In genomic region chr10:40025560-40025959, GRCm38 (mm10) we compare ENCODE assay signal across 9 mouse cellular contexts. TPM values are rescaled to one million over a fixed set of nuclear protein-coding genes. Genes with fewer than 3 reads are reported as not detected.
DNase-seq lines count a peak whose midpoint lies in the region; ATAC-seq and TF ChIP-seq lines count a peak whose summit lies in the region.
"Had no signal": no experiment of that assay in that cellular context is flagged by ENCODE, and none has a peak within 500 bp of the region (broad histone marks: within the 10 kb centered on the region; RNA-seq: fewer than 3 reads in every experiment).

No protein-coding gene starts in this region.

- intact Hi-C loops in left cerebral cortex, postnatal 25 days (cut with DNase I) = no loop called here

- peak overlapping the region; percentile 80 for H3K4me2 ChIP-seq in heart, postnatal 0 days (ENCODE audit: low read depth, low read length)
- H3K4me2 ChIP-seq in embryonic facial prominence, embryonic 12.5 days (replicated peaks) = peak overlapping the region; percentile 96
- peak overlapping the region; percentile 90 for H3K4me2 ChIP-seq in hindbrain, embryonic 16.5 days (ENCODE audit: low read length)
- peak overlapping the region; percentile 84 for H3K4me2 ChIP-seq in midbrain, embryonic 15.5 days

- H3K9ac ChIP-seq in heart, postnatal 0 days (replicated peaks; ENCODE audit: low read depth, low read length) = no peak overlapping the region
- H3K9ac ChIP-seq in embryonic facial prominence, embryonic 12.5 days = peak overlapping the region; percentile 63; the same call in 1 of the 2 replicates
- H3K9ac ChIP-seq in hindbrain, embryonic 16.5 days (ENCODE audit: low read depth, low read length) = peak overlapping the region; percentile 60
- H3K9ac ChIP-seq in midbrain, embryonic 15.5 days = peak overlapping the region; percentile 57

- 0 out of 2 replicates have a peak, but pooled peaks cover 4% of the 10 kb centered on the region for H3K9me3 ChIP-seq in heart, postnatal 0 days (replicated peaks; ENCODE audit: control insufficient read depth, low read length)
- no peaks in the 10 kb centered on the region for H3K9me3 ChIP-seq in embryonic facial prominence, embryonic 12.5 days
- H3K9me3 ChIP-seq in hindbrain, embryonic 16.5 days (ENCODE audit: control insufficient read depth, low read length) = no peaks in the 10 kb centered on the region
- no peaks in the 10 kb centered on the region for H3K9me3 ChIP-seq in midbrain, embryonic 15.5 days

- no peak for ATAC-seq in heart, postnatal 0 days (ENCODE audit: insufficient read depth, low read depth)
- no peak for ATAC-seq in embryonic facial prominence, embryonic 12.5 days (ENCODE audit: insufficient number of reproducible peaks, insufficient read depth, low FRiP score, low TSS enrichment)
- no peak for ATAC-seq in hindbrain, embryonic 16.5 days
- ATAC-seq in midbrain, embryonic 15.5 days (replicated peaks) = no peak
- ATAC-seq in inflammation-experienced regulatory T-cells, adult 6 months = no peak

- no peaks in the 10 kb centered on the region for H3K36me3 ChIP-seq in heart, postnatal 0 days (replicated peaks; ENCODE audit: control insufficient read depth, insufficient read depth, low read length)
- no peaks in the 10 kb centered on the region for H3K36me3 ChIP-seq in embryonic facial prominence, embryonic 12.5 days
- H3K36me3 ChIP-seq in hindbrain, embryonic 16.5 days (ENCODE audit: control insufficient read depth, insufficient read depth, low read length) = no peaks in the 10 kb centered on the region
- H3K36me3 ChIP-seq in midbrain, embryonic 15.5 days (replicated peaks) = no peaks in the 10 kb centered on the region
- H3K36me3 ChIP-seq: G1E had no signal

- TF ChIP-seq CTCF in heart, postnatal 0 days (IDR thresholded peaks at IDR 0.05; ENCODE audit: low read depth) = no peak

- TF ChIP-seq EP300 in heart, postnatal 0 days (IDR thresholded peaks at IDR 0.05; ENCODE audit: low read depth) = no peak

- no peaks in the 10 kb centered on the region for H3K27me3 ChIP-seq in heart, postnatal 0 days (ENCODE audit: control insufficient read depth, insufficient read depth, low read length)
- H3K27me3 ChIP-seq in embryonic facial prominence, embryonic 12.5 days = no peaks in the 10 kb centered on the region; the same call in 1 of the 2 replicates
- no peaks in the 10 kb centered on the region for H3K27me3 ChIP-seq in hindbrain, embryonic 16.5 days (replicated peaks; ENCODE audit: control insufficient read depth, insufficient read depth, low read length)
- H3K27me3 ChIP-seq in midbrain, embryonic 15.5 days (replicated peaks) = no peaks in the 10 kb centered on the region

- H3K27ac ChIP-seq in heart, postnatal 0 days (ENCODE audit: low read depth) = peak overlapping the region; percentile 81
- no peak overlapping the region for H3K27ac ChIP-seq in embryonic facial prominence, embryonic 12.5 days
- H3K27ac ChIP-seq in hindbrain, embryonic 16.5 days (ENCODE audit: low read depth, low read length) = peak overlapping the region; percentile 93
- peak overlapping the region; percentile 93 for H3K27ac ChIP-seq in midbrain, embryonic 15.5 days

- 0 out of 2 replicates have a peak overlapping the region, but pooled peaks have one; percentile 59 for H3K4me3 ChIP-seq in heart, postnatal 0 days (ENCODE audit: low read depth, low read length)
- peak overlapping the region; percentile 63 for H3K4me3 ChIP-seq in embryonic facial prominence, embryonic 12.5 days
- peak overlapping the region; percentile 81 for H3K4me3 ChIP-seq in hindbrain, embryonic 16.5 days (ENCODE audit: low read length)
- H3K4me3 ChIP-seq in midbrain, embryonic 15.5 days = peak overlapping the region; percentile 76

- WGBS in heart, postnatal 0 days = 63% methylated on average over 8 of the region's 8 CpGs
- 40% methylated on average over 8 of the region's 8 CpGs for WGBS in embryonic facial prominence, embryonic 12.5 days
- WGBS in hindbrain, embryonic 16.5 days = 66% methylated on average over 8 of the region's 8 CpGs
- 66% methylated on average over 8 of the region's 8 CpGs for WGBS in midbrain, embryonic 15.5 days

- peaks cover 10% of the 10 kb centered on the region for H3K4me1 ChIP-seq in heart, postnatal 0 days (ENCODE audit: control insufficient read depth, insufficient read depth)
- peaks cover 10% of the 10 kb centered on the region for H3K4me1 ChIP-seq in embryonic facial prominence, embryonic 12.5 days
- H3K4me1 ChIP-seq in hindbrain, embryonic 16.5 days (ENCODE audit: control insufficient read depth, insufficient read depth, low read depth, low read length) = peaks cover 11% of the 10 kb centered on the region
- H3K4me1 ChIP-seq in midbrain, embryonic 15.5 days = peaks cover 14% of the 10 kb centered on the region

- no peak for DNase-seq in heart, postnatal 0 days (ENCODE audit: low spot score)
- no peak for DNase-seq in heart, adult 11 months
- no peak for DNase-seq in layer of hippocampus, adult 18-20 months (ENCODE audit: low spot score in 2 of 2)
- DNase-seq in left cerebral cortex, postnatal 25 days (ENCODE audit: low spot score in 2 of 2) = no peak

RNA-seq across cellular contexts. Expression of gene Mfsd4b1, which starts 0.5 kb away (rescaled TPM):
- 0.97 and 3.8 TPM in 2 replicates for total RNA-seq in heart, postnatal 0 days (2014; rRNA removed; ENCODE audit: low replicate concordance)
- polyA plus RNA-seq in heart, postnatal 0 days (2015; fragmentation: Nextera tagmentation; extraction: Ambion mirVana) = 2.3 and 2.4 TPM in 2 replicates
- 0.13 TPM in 1 of 2 replicates, not detected in the other for polyA plus RNA-seq in embryonic facial prominence, embryonic 12.5 days (2016; fragmentation: Nextera tagmentation; extraction: Ambion mirVana)
- 0.46 and 0.60 TPM in 2 replicates for polyA plus RNA-seq in hindbrain, embryonic 16.5 days (2015; fragmentation: Nextera tagmentation; extraction: Ambion mirVana)
- 0.26 and 0.54 TPM in 2 replicates for polyA plus RNA-seq in midbrain, embryonic 15.5 days (2015; fragmentation: Nextera tagmentation; extraction: Ambion mirVana)
- 1 to 10 TPM in 1 of 2 experiments, under 1 TPM in 1; 0.74 to 1.6 TPM for total RNA-seq in layer of hippocampus, adult 18-20 months (2021)
- not detected for polyA plus RNA-seq in inflammation-experienced regulatory T-cells, adult 6 months (2017; shearing (Covaris generic))
- total RNA-seq in left cerebral cortex, postnatal 25 days (2021) = under 1 TPM; 0.57 to 0.87 TPM
- polyA plus RNA-seq: G1E had no signal

RNA-seq across cellular contexts. Expression of gene Mfsd4b5, which starts 39.1 kb away (rescaled TPM):
- total RNA-seq in heart, postnatal 0 days (2014; rRNA removed; ENCODE audit: low replicate concordance) = not detected in 2 replicates
- 0.14 TPM in 1 of 2 replicates, not detected in the other for polyA plus RNA-seq in heart, postnatal 0 days (2015; fragmentation: Nextera tagmentation; extraction: Ambion mirVana)
- polyA plus RNA-seq in embryonic facial prominence, embryonic 12.5 days (2016; fragmentation: Nextera tagmentation; extraction: Ambion mirVana) = 0.06 TPM in 1 of 2 replicates, not detected in the other
- polyA plus RNA-seq in hindbrain, embryonic 16.5 days (2015; fragmentation: Nextera tagmentation; extraction: Ambion mirVana) = not detected in 2 replicates
- 0.08 TPM in 1 of 2 replicates, not detected in the other for polyA plus RNA-seq in midbrain, embryonic 15.5 days (2015; fragmentation: Nextera tagmentation; extraction: Ambion mirVana)
- under 1 TPM; 0.20 to 0.43 TPM for total RNA-seq in layer of hippocampus, adult 18-20 months (2021)
- polyA plus RNA-seq in inflammation-experienced regulatory T-cells, adult 6 months (2017; shearing (Covaris generic)) = under 1 TPM in 1 of 3 experiments, not detected in 2; 0.20 TPM
- under 1 TPM; 0.34 to 0.41 TPM for total RNA-seq in left cerebral cortex, postnatal 25 days (2021)
- polyA plus RNA-seq: G1E had no signal
